Mouse (Mus musculus) kidney, adult 8-10 months (tissue): ENCODE measurements around the gene Galr3.

ENCODE experiments used
- DNase-seq, 2 experiments: peaks; one replicate each; pipeline ENCODE4 v3.0.0; 2022

Gene Galr3

DNA sequence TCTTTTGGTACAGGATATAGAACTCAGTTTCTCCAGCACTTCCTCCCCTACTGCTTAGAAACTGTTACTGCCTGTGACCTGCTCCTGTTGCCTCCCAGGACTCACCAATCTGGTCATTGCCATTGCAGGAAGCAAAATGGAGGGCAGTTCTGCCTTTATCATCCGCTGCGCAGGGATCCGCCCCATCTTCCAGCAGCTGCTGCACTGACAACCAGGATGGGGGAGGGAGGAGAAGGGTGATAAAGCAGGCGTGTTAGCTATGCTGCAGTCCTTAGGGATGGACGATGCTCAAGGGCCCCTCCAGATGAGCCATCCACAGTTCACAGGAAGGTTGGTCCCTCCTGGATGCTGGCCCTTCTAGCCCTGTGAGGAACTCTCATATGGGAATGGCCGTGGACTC, 16.2 kb downstream of the Galr3 start:
- DNase-seq: no peak

DNA sequence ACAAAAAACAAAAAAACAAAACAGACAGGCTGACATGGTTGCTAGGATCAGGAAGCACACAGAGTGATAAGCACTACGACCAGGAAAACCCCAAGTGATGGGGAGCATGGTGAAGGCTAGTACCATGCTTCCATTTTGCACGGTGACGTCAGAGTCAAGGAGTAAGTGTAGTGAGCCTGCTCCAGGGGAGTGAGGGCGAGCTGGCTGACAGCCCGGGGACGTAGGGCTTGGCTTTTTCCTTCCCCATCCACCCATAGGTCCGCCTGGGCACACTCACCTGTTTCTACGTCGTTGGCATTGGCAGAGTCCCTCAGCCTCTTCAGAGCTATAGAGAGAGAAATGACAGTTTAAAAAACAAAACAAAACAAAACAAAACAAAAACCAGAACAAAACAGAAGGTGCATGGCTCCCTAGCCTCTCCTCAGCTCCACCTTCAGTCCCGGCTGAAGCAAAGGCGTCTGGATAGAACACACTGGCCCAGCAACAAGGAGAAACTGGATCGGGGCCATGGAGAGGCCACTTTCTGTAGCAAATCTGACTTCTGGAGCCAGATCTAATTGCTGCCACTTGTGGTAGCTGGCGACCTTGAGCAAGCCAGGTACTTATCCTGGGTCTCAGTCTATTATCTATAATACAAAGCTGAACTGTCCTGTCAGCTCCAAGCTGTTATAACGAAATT, 19.3 kb downstream of the Galr3 start:
- DNase-seq: no peak

DNA sequence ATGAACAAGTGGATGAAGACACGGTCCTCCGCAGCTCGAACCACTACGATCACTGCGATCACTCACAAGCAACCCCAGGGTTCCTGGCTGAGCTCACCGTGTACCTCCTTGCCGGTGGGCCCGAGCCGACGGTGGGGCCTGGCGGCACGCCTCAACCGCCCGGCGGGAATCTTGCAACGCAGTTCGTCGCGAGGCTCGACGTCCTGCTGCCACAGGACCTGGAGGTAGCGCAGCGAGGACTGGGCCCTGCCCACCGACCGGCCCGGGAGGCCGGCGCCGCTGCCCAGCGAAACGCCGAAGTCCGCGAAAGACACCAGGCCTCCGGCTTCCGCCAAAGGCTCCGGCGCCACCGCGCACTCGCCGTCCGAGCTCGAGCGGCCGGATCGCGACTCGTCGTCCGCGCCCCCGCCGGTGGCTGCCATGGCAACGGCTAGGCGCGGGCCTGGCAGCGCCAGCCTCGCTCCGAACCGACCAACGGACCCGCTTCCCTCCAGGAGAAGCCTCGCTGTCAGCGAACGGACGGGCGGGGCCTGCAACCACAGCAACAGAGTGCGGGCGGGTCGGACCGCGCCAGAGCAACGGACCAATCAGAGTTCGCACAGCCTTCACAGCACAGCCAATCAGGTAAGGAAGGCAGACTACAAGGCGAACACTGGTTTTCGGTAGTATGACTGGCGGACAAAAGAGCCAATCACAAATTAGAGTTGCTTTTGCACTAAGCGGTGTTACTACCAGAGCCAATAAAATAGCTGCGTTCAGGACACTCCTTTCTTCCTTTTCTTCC, 20.9 kb downstream of the Galr3 start, which contains the start of gene Ankrd54:
TSS of gene Ankrd54 (minus strand) at position 518 of the 784 bp plus-strand sequence.
- peak; percentile 98 to 100 for DNase-seq

DNA sequence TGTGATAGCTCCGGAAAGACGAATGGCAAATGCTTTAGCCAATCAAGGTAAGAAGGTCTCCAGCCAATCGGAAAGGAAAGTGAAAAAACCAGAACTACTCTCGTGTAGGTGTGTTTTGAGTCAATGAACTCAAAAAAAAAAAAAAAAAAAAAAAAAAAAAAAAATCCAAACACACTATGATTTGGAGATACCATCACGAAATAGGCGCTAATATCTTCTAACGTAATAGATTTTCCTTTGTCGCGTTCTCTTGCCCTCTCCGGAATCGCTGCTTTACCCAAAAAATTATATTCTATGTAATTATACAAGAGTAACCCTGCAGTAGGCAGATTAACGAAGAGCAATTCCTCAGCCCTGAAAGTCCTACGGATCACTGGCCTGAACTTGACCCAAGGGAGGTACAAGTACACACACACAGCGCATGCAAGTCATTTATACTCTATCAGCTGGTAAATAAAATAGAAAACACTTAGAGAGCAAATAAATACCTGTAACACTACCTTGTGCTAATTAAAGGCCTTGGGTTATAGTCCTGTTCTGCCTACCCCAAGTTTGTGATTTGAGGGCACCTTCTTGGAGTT, 21.6 kb downstream of the Galr3 start:
- DNase-seq: peak in 1 of 2 experiments; percentile 58

DNA sequence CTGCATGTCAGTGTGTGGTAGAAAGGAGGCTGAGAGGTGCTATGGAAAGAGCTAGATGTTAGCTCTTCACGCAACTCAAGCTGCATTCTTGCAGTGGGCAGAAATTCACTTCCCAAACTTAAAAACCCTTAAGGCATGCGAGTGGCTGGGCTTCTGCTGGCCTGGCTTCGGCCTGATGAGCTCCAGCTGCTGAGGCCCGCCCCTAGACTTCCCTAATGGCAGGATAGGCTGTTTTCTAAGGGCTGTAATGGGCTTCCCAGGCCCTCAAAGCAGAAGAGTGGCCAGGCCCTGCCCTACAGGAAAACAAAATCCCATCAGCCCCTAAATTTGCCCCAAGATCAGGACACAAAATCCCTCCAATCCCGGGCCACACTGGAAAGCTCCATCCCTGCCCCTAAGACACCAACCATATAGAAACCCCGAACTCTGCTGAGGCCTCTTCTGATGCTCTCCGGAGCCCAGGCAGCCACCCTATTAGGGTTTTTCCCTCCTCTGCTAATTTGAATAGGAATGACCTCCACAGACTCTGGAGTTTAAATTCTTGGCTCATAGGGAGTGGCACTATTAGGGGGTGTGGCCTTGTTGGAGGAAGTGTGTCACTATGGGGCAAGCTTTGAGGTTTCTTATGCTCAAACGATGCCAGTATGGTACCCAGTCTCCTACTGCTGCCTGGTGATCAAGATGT, 23.5 kb downstream of the Galr3 start:
- no peak for DNase-seq

DNA sequence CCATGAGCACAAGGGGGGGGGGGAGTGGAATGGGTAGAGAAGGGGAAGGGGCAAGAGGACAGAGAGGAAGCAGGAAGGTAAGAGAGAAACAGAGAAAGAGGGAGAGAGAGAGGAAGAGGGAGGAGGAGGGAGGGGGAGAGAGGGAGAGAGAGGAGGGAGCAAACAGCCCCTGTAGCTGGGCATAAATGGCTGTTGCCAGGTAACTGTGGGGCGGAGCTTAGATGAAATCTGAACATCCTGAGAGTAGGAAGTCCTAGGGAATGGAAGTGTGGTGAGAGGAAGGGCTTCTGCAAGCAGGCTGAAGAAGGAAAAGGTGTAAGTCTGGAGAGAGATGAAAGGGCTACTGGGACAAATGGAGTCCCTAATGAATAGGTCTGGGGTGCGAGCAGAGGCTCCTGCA, 24.6 kb downstream of the Galr3 start:
- peak in 1 of 2 experiments; percentile 33 for DNase-seq

DNA sequence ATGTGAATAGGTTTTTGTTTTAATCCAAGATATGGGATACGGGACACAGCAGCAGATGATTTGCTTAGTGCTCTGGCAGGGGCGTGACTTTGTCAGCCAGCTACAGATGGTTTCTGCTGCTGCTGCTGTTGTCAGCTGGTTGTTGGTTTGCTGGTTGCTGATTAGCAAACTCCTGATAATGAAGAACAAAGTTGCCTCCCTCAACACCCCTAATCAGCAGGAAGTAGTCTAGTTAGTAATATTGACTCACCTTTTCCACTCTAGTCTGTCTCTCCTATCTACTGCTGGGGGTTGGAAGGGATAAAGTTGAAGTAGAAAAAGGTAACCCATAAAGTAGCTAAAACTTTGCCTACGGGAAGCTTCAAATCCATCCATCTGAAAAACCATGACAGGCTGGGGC, 25.9 kb downstream of the Galr3 start:
- DNase-seq: no peak

DNA sequence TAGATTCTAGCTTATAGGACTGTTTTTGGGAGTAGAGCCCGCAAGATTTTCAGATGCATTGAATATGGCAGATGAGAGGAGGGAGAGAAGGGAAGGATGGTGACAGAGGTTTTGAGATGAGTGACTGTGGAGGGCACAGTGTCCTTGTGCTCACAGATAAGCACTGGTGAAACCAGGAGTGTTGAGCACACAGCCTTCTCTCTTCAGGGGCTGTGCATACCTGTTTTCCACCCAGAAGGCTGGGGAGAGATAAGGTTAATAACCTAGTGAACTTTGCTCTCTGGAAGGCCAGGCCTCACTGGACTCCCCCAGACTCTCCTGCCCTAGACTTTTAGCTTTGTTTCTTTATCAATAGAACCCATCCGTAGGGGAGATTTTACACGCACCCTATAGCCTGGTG, 26.7 kb downstream of the Galr3 start:
- no peak for DNase-seq

DNA sequence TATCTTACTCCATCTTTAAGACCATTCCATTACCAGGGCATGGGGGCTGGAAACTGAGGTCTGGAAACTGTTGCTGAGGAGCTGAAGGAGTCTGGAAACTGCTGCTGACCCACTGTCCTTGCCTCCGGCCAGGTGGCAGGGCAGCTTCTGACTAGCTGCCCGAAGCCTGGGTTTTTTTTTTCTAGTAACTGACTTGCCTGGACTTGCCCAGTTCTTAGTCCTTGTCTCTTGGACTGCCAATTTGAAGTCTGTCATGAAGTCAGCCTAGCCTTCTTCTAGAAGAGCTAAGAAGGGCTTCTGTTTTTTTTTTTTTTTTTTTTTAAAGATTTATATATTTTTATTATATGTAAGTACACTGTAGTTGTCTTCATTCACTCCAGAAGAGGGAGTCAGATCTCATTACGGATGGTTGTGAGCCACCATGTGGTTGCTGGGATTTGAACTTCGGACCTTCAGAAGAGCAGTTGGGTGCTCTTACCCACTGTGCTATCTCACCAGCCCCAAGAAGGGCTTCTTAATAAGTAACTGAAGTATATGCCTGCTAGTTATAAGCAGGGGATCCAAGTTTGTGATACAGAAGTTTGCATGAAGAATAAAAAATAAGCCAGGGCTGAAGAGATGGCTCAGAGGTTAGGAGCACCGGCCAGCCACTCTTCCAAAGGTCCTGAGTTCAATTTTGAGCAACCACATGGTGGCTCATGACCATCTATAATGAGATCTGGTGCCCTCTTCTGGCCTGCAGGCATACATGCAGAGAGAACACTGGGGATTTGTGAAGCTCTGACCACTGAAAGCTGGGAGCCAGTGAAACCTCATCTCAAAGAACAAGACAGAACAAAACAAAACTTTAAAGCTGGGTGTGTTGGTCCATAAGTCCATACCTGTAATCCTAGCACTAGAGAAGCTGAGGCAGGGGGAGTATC, 29.7 kb downstream of the Galr3 start:
- DNase-seq: peak; percentile 46 to 49

DNA sequence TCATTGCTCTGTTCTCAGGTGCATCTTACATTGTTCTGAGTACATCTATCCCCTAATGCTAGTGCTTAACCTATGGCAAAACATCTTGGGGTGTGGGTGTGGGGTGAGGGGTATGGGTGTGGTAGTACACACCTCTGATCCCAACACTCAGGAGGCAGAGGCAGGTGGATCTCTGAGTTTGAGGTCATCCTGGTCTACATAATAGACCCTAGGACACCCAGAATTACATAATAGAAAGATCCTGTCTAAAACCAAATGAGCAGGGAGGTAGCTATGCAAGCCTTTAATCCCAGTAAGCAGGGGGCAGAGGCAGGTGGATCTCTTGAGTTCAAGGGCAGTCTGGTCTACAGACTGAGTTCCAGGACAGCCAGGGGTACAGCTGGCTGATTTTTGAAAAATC, 32.1 kb downstream of the Galr3 start:
- no peak for DNase-seq

DNA sequence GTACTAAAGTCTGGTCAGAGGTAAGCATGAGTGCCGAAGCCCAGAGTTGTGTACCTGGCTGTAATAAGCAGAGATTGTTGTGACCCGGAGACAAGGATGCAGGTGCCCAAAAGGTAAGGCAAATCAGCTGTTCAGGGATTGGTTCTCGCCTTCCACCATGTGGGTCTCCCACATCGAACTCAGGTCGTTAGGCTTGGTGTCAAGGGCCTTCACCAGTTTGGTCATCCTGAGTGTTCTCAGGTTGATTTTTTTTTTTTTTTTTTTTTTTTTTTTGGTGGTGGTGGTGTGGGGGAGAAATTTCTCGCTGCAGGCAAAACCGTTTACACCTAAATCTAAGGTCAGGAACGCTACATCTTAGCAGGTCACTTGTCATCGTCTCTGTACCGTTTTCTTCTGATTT, 32.8 kb downstream of the Galr3 start:
- no peak for DNase-seq

DNA sequence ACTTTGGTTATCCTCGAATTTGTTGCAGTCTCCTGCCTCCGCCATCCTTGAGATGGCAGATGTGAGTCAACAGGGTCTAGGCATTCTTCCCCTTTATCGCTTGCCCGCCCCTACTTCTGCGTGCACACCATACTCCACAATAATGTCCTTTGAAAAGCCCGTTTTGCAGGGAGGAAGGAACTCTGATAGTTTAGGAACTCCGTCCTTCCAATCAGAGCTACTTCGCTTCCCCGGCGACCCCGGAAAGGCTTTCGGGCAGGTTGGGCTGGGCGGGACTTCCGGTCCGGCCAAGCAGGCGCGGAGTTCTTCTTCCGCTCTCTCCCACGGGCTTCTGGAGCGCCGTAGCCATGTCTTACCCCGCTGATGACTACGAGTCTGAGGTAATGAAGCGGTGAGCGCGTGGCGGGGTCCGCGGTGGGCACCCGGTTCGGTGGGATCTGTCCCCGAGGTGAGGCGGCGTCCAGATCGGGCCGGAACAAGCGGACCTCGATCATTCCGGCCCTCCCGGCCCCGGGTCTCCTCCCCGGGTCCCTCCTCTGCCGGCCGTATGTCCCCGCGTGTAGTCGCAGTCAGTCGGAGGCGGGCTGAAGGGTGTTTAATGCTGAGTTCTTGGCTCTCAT, 33.3 kb downstream of the Galr3 start, which contains the start of gene Eif3l:
TSS of gene Eif3l (plus strand) at position 267 of the 620 bp plus-strand sequence.
- DNase-seq: peak; percentile 88

DNA sequence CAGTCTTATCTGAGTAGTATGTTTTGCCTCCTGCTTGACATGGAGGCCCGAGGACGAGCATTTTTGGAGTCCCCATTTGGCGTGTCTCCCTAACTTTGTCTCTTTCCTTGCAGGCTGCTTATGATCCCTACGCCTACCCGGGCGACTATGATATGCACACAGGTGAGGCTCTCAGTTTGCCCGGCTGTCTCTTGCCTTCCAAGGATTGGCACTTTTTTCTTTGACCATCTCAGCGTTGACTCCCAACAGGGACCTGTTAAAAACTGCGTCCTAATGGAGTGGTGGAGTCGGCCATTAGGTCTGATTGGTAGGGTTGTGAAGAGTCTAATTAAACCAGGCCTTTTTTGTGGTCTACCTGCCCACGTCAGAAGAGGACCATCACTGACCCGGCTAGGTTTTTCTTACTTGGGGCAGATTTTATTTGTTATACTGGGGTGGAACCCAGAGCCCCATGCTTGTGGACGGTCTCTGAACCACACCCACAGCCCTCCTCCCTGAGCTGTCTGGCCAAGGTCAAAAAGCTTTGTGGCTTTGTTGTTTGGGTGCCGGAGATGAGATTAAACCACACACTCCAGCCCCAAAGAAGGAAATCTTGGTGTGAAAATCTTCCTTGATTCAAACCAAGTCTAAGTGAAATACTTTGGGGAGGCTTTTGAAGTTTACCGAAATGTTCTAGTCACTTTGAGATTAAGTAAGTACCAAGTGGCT, 34.1 kb downstream of the Galr3 start:
- no peak for DNase-seq

DNA sequence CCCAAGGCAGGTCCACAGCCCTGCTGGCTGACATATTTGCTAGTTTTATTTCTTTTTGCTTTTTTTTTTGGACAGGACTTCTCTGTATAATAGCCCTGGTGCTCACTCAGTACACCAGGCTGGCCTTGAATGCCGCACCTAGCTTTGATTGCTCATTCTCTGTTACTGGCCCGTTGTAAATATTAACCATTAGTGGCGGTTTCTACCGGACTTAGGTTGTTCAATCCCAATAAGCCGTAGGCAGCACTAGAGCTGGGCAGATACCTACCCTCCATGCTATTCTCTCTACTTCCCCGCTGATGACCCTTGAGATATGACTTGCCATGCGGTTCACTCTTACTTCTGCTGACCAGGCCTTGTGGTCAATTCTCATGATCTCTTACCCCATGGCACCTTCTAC, 37.9 kb downstream of the Galr3 start:
- no peak for DNase-seq

DNA sequence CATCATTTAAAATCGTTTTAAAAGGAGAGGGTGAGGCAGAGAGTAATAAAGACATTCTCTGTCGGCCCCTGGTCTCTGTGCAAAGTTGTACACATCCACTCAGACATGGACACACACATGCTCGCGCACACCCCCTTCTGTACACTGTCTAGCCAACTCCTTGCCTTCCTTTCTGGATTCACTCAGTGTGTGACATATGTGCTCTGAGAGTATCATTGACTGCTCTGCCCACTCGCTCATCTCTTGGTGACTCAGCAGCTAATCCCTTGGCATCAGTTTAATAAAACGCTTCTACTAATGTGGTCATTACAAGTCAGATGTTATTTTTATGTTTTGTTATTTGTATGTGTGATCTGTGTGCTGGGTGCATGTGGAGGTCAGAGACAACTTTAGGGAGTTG, 50.6 kb downstream of the Galr3 start:
- no peak for DNase-seq
